Mouse (Mus musculus) hindlimb bud, embryonic 11.5 days (tissue): ENCODE data around the gene Wdr34.

Experiments used
- DNase-seq: peaks from one replicate; pipeline ENCODE4 v3.0.0-alpha.2; 2012; ENCODE audit warnings: low read depth, low spot score; ENCODE audit errors: extremely low spot score

Gene Wdr34

GRCm38 (mm10) chr2:30037762-30038161 is 10.9 kb downstream of the Wdr34 start:
- no peak for DNase-seq

- no peak for DNase-seq
These were observed 15.7 kb downstream of the Wdr34 start for GRCm38 (mm10) chr2:30032957-30033356.

GRCm38 (mm10) chr2:30032244-30032846 is 16.3 kb downstream of the Wdr34 start:
- no peak for DNase-seq

GRCm38 (mm10) chr2:30026997-30027396 is 21.7 kb downstream of the Wdr34 start:
- DNase-seq: no peak

- DNase-seq: no peak
These were observed 23.2 kb downstream of the Wdr34 start for GRCm38 (mm10) chr2:30025454-30025853.

GRCm38 (mm10) chr2:30014326-30014966 is 34.2 kb downstream of the Wdr34 start:
- DNase-seq: no peak

- no peak for DNase-seq
These were observed 37.8 kb downstream of the Wdr34 start for GRCm38 (mm10) chr2:30010840-30011281.

- no peak for DNase-seq
These were observed 39.6 kb downstream of the Wdr34 start for GRCm38 (mm10) chr2:30009101-30009500.

GRCm38 (mm10) chr2:29991962-29992361 is 56.7 kb downstream of the Wdr34 start:
- no peak for DNase-seq
